Mouse (Mus musculus) thymus, adult 2 months (tissue): ENCODE results near the gene Olfr1373.

Experiments
- CTCF ChIP-seq: fragments of 200-500 bp; IDR thresholded peaks from 2 replicates; pipeline ENCODE4 v1.5.1; 2012; ENCODE audit warnings: mild to moderate bottlenecking, control low read depth, low read length, moderate library complexity, borderline replicate concordance; ENCODE audit not compliant: control insufficient read depth, poor library complexity, insufficient read depth; ENCODE audit errors: extremely low read depth
- POLR2A ChIP-seq: fragments of 200-500 bp; IDR thresholded peaks from 2 replicates; pipeline ENCODE4 v1.6.1; 2012; ENCODE audit warnings: mild to moderate bottlenecking, low read length, control low read depth, moderate library complexity; ENCODE audit not compliant: control insufficient read depth, poor library complexity, insufficient read depth; ENCODE audit errors: extremely low read depth

DNA sequence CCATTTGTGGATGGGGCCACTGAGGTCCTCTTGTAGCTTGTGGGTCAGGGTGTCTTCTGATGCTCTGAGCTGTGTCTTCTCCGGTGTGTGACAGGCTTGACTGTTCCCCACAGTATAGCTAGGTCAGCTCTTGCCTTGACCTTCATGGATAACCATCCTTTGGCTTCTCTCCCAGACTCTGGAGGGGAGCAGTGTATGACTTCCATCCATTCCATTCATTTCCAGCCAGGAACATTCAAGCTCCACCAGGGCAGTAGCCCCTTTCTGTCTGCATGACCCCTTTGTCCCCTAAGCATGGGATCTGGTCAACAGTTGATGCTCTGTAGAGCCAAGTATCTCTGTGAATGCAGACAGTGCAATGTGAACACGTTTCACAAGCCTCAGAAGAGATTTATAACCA, 47.7 kb downstream of the Olfr1373 start:
- TF ChIP-seq CTCF, result no peak
- TF ChIP-seq POLR2A, result no peak
